Mouse (Mus musculus) testis, adult 2 months (tissue): ENCODE data around the gene Sema5a.

Source experiments
- CTCF ChIP-seq: fragments of 200-500 bp; IDR thresholded peaks from 2 replicates; pipeline ENCODE4 v1.5.1; 2012; ENCODE audit warnings: low read depth, mild to moderate bottlenecking, inconsistent platforms, low read length, moderate library complexity; ENCODE audit not compliant: control insufficient read depth, insufficient read depth, insufficient replicate concordance
- POLR2A ChIP-seq: fragments of 200-500 bp; IDR thresholded peaks from 2 replicates; pipeline ENCODE4 v1.6.1; 2012; ENCODE audit warnings: low read depth, mild to moderate bottlenecking, inconsistent platforms, low read length, moderate library complexity; ENCODE audit not compliant: control insufficient read depth

- TF ChIP-seq CTCF (no peak), POLR2A (no peak)
Measured at GRCm38 (mm10) chr15:32505941-32506340, 261.3 kb downstream of the Sema5a start.
